Mouse (Mus musculus) left cerebral cortex, adult 2 months (tissue): Measurements from ENCODE around the gene Rnf114. TPM values are rescaled to one million over a fixed set of nuclear protein-coding genes. Genes with fewer than 3 reads are reported as not detected.

Experiments used
- DNase-seq, 2 experiments: peaks; one replicate each; pipeline ENCODE4 v3.0.0; 2021 to 2022; ENCODE audit warnings: low spot score in 2 of 2, mixed read lengths in 1 of 2; ENCODE audit errors: extremely low spot score in 1 of 2
- H3K27ac ChIP-seq: fragments of 200-600 bp; 2 replicates; pipeline ENCODE4 v1.8.1; 2022
- H3K4me3 ChIP-seq: fragments of 200-600 bp; 2 replicates; pipeline ENCODE4 v1.8.1; 2022
- CTCF ChIP-seq: fragments of 200-600 bp; IDR thresholded peaks from 2 replicates; pipeline ENCODE4 v1.8.1; 2022; ENCODE audit warnings: antibody characterized with exemption, mild to moderate bottlenecking, moderate library complexity
- intact Hi-C: fragments of 180-260 bp; cut with DNase I; formaldehyde crosslinking; loops from one replicate; pipeline ENCODE4 v1.15.1; 2025
- total RNA-seq, 2 experiments: library from RNA; stranded (reverse); gene quantifications; 2 replicates each; pipeline ENCODE4 v1.2.3; 2021

Rnf114 gene
- total RNA-seq, 2 experiments from 2014 or later, result 54.9 to 57.3 TPM

- Histone ChIP-seq H3K27ac (no peak overlapping the region), H3K4me3 (no peak overlapping the region)
- intact Hi-C loops, result no loop called here
- no peak for DNase-seq
- no peak for TF ChIP-seq CTCF
These were observed 19.9 kb downstream of the Rnf114 start for GRCm38 (mm10) chr2:167512365-167512764.

GRCm38 (mm10) chr2:167512970-167513369, 20.5 kb downstream of the Rnf114 start:
- peak; percentile 47 for TF ChIP-seq CTCF
- DNase-seq, result no peak
- Histone ChIP-seq H3K4me3 (no peak overlapping the region), H3K27ac (no peak overlapping the region)
- intact Hi-C loops, result no loop called here

DNA sequence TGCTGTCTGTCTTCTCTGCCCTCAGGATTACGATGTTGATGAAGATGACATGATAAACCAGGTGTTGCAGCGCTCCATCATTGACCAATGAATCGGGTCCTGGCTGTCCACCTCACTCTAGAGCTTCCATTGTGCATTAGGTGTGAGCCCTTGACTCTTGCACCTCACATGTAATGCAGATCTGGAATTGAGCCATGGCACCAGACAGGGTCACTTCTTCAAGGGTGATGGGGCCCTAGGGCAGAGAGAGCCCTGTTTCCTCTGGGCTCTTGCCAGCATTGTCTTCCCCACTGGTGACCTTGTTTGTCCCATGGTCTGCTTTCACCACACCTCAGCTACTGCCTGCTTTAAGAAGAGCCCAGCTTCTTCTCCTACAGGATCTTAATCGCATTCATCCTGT, 22.2 kb downstream of the Rnf114 start:
- Histone ChIP-seq H3K27ac (no peak overlapping the region), H3K4me3 (no peak overlapping the region)
- no peak for DNase-seq
- no peak for TF ChIP-seq CTCF
- intact Hi-C loops, result no loop called here

GRCm38 (mm10) chr2:167515688-167516087, 23.2 kb downstream of the Rnf114 start:
- H3K27ac ChIP-seq, result no peak overlapping the region
- DNase-seq, result no peak
- H3K4me3 ChIP-seq, result no peak overlapping the region
- TF ChIP-seq CTCF, result no peak
- intact Hi-C loops, result no loop called here

GRCm38 (mm10) chr2:167519606-167520252, 27.3 kb downstream of the Rnf114 start:
- TF ChIP-seq CTCF, result peak; percentile 29
- intact Hi-C loops, result no loop called here

DNA sequence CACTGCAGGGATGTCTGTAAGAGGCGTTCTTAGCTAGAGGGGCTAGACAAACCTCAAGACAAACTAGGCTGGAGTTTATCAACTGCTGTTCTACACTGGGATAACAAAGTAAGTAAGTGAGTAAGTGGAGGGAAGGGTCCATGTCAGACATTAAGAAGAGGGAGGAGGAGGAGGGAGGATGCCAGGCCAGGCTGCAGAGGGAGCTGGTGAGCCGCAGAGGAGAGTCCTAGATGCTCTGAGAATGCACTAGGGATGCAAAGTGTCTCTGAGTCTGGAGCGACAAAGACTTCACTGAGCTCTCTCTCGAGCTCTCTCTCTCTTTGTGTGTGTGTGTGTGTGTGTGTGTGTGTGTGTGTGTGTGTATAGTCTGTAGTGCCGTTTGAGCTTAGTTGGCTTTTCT, 35.8 kb downstream of the Rnf114 start:
- Histone ChIP-seq H3K4me3 (no peak overlapping the region), H3K27ac (no peak overlapping the region)
- intact Hi-C loops, result no loop called here
- peak; percentile 61 for TF ChIP-seq CTCF
- DNase-seq, result peak in 1 of 2 experiments; percentile 39

More at GRCm38 (mm10) chr2:167519606-167520252, 27.3 kb downstream of the Rnf114 start:
- no peak for DNase-seq
- Histone ChIP-seq H3K27ac (no peak overlapping the region), H3K4me3 (no peak overlapping the region)

- intact Hi-C loops, result no loop called here
- no peak for TF ChIP-seq CTCF
- H3K27ac ChIP-seq, result no peak overlapping the region
- no peak for DNase-seq
- no peak overlapping the region for H3K4me3 ChIP-seq
These were observed 37.6 kb downstream of the Rnf114 start for GRCm38 (mm10) chr2:167529935-167530513.

DNA sequence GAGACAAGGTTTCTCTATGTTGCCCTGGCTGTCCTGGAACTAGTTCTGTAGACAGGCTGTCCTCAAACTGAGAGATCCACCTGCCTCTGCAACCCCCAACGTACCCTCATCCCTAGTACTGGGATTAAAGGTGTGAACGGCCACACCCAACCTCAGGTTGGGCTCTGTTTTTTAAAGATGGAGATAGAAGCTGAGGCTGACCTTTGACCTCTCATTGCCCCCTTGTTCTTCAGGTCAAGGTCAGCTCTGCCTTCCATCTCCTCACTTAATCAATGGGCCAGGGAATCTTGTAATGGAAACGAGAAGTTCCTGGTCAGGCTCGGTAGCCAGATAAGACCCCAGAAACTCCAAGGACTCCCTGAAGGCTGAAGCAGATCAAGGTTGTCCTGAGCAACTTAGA, 38.1 kb downstream of the Rnf114 start:
- no peak overlapping the region for H3K27ac ChIP-seq
- no peak for TF ChIP-seq CTCF
- intact Hi-C loops, result no loop called here
- no peak overlapping the region for H3K4me3 ChIP-seq
- DNase-seq, result no peak

- peak; percentile 81 for TF ChIP-seq CTCF
- intact Hi-C loops, result loop anchor here (1.0 to 2.0 kb wide), 2 partner anchors 73 to 149 kb away; no protein-coding TSS in a partner anchor
- H3K27ac ChIP-seq, result no peak overlapping the region
- no peak overlapping the region for H3K4me3 ChIP-seq
- peak in 1 of 2 experiments; percentile 46 for DNase-seq
These were observed 39.7 kb downstream of the Rnf114 start for GRCm38 (mm10) chr2:167532131-167532530.

GRCm38 (mm10) chr2:167533880-167534279, 41.4 kb downstream of the Rnf114 start:
- Histone ChIP-seq H3K27ac (no peak overlapping the region), H3K4me3 (no peak overlapping the region)
- intact Hi-C loops, result loop anchor here (2.0 kb wide), 1 partner anchor 147 kb away; no protein-coding TSS in a partner anchor
- no peak for TF ChIP-seq CTCF
- DNase-seq, result no peak

DNA sequence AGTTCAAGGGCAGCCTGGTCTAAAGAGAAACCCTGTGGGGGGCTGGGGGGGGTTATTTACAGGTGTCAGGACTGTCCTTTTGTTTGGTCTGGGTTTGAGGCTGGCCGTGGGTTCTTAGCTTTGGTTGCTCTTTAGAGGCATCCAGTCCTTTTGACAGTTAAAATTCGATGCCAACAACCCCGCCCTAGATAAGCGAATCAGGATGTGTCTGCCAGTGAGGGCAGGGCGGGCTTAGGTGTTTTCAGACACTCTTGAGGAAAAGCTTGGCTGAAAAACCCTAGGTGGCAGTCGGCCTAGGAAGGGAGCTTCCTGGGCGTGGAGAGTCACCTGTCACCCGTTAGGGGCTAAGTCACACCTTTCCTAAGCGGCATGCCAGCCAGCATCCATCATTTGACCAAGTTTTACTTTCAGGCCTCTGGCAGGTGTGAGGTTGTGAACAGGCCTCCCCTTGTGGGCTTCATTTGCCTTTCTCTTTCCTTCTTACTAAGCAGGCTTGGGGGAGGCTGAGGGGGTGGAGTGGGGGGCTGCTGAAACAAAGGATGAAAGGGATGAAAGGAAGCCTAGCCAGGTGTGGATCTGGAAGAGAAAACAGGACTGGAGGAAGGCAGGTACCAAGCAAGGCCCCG, 44.0 kb downstream of the Rnf114 start:
- Histone ChIP-seq H3K4me3 (no peak overlapping the region), H3K27ac (no peak overlapping the region)
- intact Hi-C loops, result loop anchor here (5.0 kb wide), 1 partner anchor 361 kb away; no protein-coding TSS in a partner anchor
- DNase-seq, result no peak
- no peak for TF ChIP-seq CTCF

DNA sequence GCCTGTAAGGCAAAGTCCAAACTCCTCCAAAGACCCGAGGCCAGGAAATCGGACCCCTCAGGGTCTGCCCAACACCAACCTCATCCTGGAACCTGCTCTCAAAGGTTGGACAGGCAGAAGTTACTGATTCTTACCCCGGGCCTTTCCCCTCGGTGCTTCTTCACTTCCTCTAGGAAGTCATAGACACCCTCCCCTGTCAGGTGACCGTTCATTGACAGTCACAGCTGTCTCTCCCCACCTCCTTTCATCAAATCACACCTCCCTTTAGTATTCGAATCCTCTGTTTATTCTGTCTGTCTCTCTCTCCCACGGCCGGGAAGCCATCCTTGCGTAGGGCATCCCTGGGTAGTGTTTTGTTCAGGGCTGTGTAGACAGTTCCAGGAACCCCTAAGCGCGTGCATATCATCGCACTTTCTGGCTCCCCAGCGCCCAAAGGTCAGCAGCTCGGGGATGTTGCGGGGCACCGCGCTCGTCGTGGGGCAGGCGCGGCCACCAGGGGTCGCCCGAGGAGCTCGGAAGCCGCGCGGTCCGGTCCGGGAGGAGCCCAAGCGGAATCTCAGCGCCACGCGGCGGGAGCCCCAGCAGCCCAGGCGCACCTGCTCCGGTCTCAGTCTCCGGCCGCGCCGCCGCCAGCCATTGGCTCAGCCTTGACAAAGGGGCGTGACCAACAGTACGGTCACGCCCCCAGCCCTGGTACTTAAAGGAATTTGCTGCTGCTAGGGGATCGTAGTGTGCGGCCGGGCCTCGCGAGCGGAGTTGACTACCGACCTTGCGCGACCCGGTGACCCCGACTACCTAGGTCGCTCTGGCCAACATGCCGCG, 45.2 kb downstream of the Rnf114 start, which contains the start of gene Snai1:
Snai1 (plus strand) TSS at position 720 of the 822 bp plus-strand sequence.
- peak; percentile 87 for TF ChIP-seq CTCF
- DNase-seq, result peak; percentile 81
- Histone ChIP-seq H3K27ac (no peak within 1 kb of the TSS), H3K4me3 (peak within 1 kb of the TSS; percentile 36)
- intact Hi-C loops, result loop anchor here (1.0 to 5.0 kb wide), 2 partner anchors 68 to 360 kb away; no protein-coding TSS in a partner anchor
